Mouse (Mus musculus): ENCODE measurements around the gene Smpx. TPM values are rescaled to one million over a fixed set of nuclear protein-coding genes. Genes with fewer than 3 reads are reported as not detected.

Smpx gene
- polyA plus RNA-seq, 1 experiment from 2014 or later = not detected

- H3K4me1 ChIP-seq = no peaks in the 10 kb centered on the region
- H3K27me3 ChIP-seq = peaks cover 18% of the 10 kb centered on the region
- no peak overlapping the region for H3K4me3 ChIP-seq (replicated peaks)
- H3K36me3 ChIP-seq (replicated peaks) = no peaks in the 10 kb centered on the region
- no peak overlapping the region for H3K27ac ChIP-seq
- no peaks in the 10 kb centered on the region for H3K9me3 ChIP-seq
- H3K9ac ChIP-seq = no peak overlapping the region
- WGBS = 44% methylated on average over 3 of the region's 3 CpGs
- H3K4me2 ChIP-seq = peak overlapping the region; percentile 9; the same call in 1 of the 2 replicates
- no peak for ATAC-seq (ENCODE audit: low FRiP score)
Observed at GRCm38 (mm10) chrX:157732346-157732745, 33.6 kb downstream of the Smpx start.

- no peak for ATAC-seq (ENCODE audit: low FRiP score)
- no peaks in the 10 kb centered on the region for H3K9me3 ChIP-seq
- WGBS = 55% methylated on average over 2 of the region's 2 CpGs
- H3K4me2 ChIP-seq = no peak overlapping the region
- H3K4me3 ChIP-seq (replicated peaks) = no peak overlapping the region
- no peak overlapping the region for H3K27ac ChIP-seq
- no peaks in the 10 kb centered on the region for H3K36me3 ChIP-seq (replicated peaks)
- H3K9ac ChIP-seq = no peak overlapping the region
- H3K4me1 ChIP-seq = no peaks in the 10 kb centered on the region
- H3K27me3 ChIP-seq = peaks cover 24% of the 10 kb centered on the region
Observed at GRCm38 (mm10) chrX:157733836-157734235, 35.1 kb downstream of the Smpx start.

GRCm38 (mm10) chrX:157734341-157734740 lies 35.6 kb downstream of the Smpx start:
- Histone ChIP-seq H3K4me3 (replicated peaks) (no peak overlapping the region), H3K27me3 (peaks cover 24% of the 10 kb centered on the region), H3K4me1 (no peaks in the 10 kb centered on the region), H3K9me3 (no peaks in the 10 kb centered on the region), H3K4me2 (no peak overlapping the region), H3K36me3 (replicated peaks) (no peaks in the 10 kb centered on the region), H3K9ac (no peak overlapping the region), H3K27ac (no peak overlapping the region)
- ATAC-seq (ENCODE audit: low FRiP score) = no peak
- WGBS = 93% methylated on average over 1 of the region's 1 CpGs

- 83% methylated on average over 10 of the region's 10 CpGs for WGBS
- Histone ChIP-seq H3K9me3 (no peaks in the 10 kb centered on the region), H3K27me3 (peaks cover 9% of the 10 kb centered on the region; the same call in 1 of the 2 replicates), H3K4me2 (no peak overlapping the region), H3K4me3 (replicated peaks) (no peak overlapping the region), H3K36me3 (replicated peaks) (no peaks in the 10 kb centered on the region), H3K9ac (no peak overlapping the region), H3K4me1 (no peaks in the 10 kb centered on the region), H3K27ac (no peak overlapping the region)
- no peak for ATAC-seq (ENCODE audit: low FRiP score)
Observed at GRCm38 (mm10) chrX:157747815-157748544, 49.3 kb downstream of the Smpx start.

GRCm38 (mm10) chrX:157754559-157754958 lies 55.8 kb downstream of the Smpx start:
- no peak overlapping the region for H3K4me2 ChIP-seq
- H3K9me3 ChIP-seq = no peaks in the 10 kb centered on the region
- no peaks in the 10 kb centered on the region for H3K4me1 ChIP-seq
- H3K9ac ChIP-seq = no peak overlapping the region
- no peak overlapping the region for H3K4me3 ChIP-seq (replicated peaks)
- peak; percentile 63; the same call in 1 of the 2 replicates for ATAC-seq (ENCODE audit: low FRiP score)
- peaks cover 9% of the 10 kb centered on the region; the same call in 1 of the 2 replicates for H3K27me3 ChIP-seq
- H3K36me3 ChIP-seq (replicated peaks) = no peaks in the 10 kb centered on the region
- 35% methylated on average over 4 of the region's 4 CpGs for WGBS
- no peak overlapping the region for H3K27ac ChIP-seq

- H3K27me3 ChIP-seq = peaks cover 5% of the 10 kb centered on the region; the same call in 1 of the 2 replicates
- no peak overlapping the region for H3K4me2 ChIP-seq
- H3K4me1 ChIP-seq = no peaks in the 10 kb centered on the region
- no peak for ATAC-seq (ENCODE audit: low FRiP score)
- no peak overlapping the region for H3K4me3 ChIP-seq (replicated peaks)
- no peak overlapping the region for H3K27ac ChIP-seq
- H3K36me3 ChIP-seq (replicated peaks) = no peaks in the 10 kb centered on the region
- no peaks in the 10 kb centered on the region for H3K9me3 ChIP-seq
- no peak overlapping the region for H3K9ac ChIP-seq
- 82% methylated on average over 3 of the region's 3 CpGs for WGBS
Observed at GRCm38 (mm10) chrX:157762542-157762941, 63.8 kb downstream of the Smpx start.

GRCm38 (mm10) chrX:157801669-157802068 lies 103.0 kb downstream of the Smpx start:
- 94% methylated on average over 2 of the region's 2 CpGs for WGBS

More at GRCm38 (mm10) chrX:157801669-157802068, 103.0 kb downstream of the Smpx start:
- no peaks in the 10 kb centered on the region for H3K27me3 ChIP-seq
- no peak overlapping the region for H3K4me3 ChIP-seq (replicated peaks)
- ATAC-seq (ENCODE audit: low FRiP score) = no peak
- no peak overlapping the region for H3K9ac ChIP-seq
- H3K4me1 ChIP-seq = no peaks in the 10 kb centered on the region
- no peaks in the 10 kb centered on the region for H3K9me3 ChIP-seq
- no peak overlapping the region for H3K4me2 ChIP-seq
- H3K36me3 ChIP-seq (replicated peaks) = no peaks in the 10 kb centered on the region
- H3K27ac ChIP-seq = no peak overlapping the region

Other genes with a start within 250 kb of the Smpx start
- 108 and 122 TPM in 2 replicates for gene Sms, start 206.6 kb upstream of the Smpx start, polyA plus RNA-seq (2016; fragmentation: Nextera tagmentation; extraction: Ambion mirVana)
- gene Yy2, start 129.9 kb upstream of the Smpx start, polyA plus RNA-seq (2016; fragmentation: Nextera tagmentation; extraction: Ambion mirVana) = 5.1 and 6.1 TPM in 2 replicates
- 25.3 and 25.4 TPM in 2 replicates for gene Mbtps2, start 100.2 kb upstream of the Smpx start, polyA plus RNA-seq (2016; fragmentation: Nextera tagmentation; extraction: Ambion mirVana)
- 1.4 and 2.0 TPM in 2 replicates for gene Klhl34, start 119.5 kb downstream of the Smpx start, polyA plus RNA-seq (2016; fragmentation: Nextera tagmentation; extraction: Ambion mirVana)

All from forebrain, embryonic 12.5 days (tissue).